Mouse (Mus musculus) induced T-regulatory cell, adult 2 months (primary cell): Measurements from ENCODE around the gene Rnf220.

Experiments
- DNase-seq: peaks from one replicate; pipeline ENCODE4 v3.0.0-alpha.2; 2012; ENCODE audit warnings: low read depth

The Rnf220 gene

GRCm38 (mm10) chr4:117379803-117380557 is 116.9 kb downstream of the Rnf220 start:
- DNase-seq: no peak

DNA sequence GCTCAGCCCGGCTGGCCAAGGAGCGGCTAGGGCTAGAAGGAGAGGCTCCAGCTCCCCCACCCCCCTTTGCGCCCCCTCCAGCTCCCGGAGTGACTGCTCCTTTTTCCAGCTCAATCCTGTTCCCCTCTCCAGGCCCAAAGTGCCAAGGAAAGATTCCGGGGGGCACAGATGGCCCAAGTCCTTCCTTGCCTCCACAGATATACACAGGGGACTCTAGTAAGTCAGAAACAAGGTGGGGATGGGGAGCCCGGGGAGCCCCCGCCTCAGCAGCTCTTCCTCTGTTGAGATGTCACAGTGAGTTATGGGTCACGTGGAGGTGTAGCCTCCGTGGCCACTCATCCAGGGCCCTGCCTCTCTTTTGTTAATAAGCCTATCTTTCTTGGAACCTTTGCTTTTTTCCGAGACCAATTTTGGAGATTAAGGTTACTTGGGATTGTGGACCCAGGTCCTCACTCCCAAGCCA is 122.7 kb downstream of the Rnf220 start:
- DNase-seq: no peak

- no peak for DNase-seq
These were observed 123.4 kb downstream of the Rnf220 start for GRCm38 (mm10) chr4:117373324-117374077.

GRCm38 (mm10) chr4:117371896-117372295 is 125.0 kb downstream of the Rnf220 start:
- no peak for DNase-seq

- no peak for DNase-seq
These were observed 126.5 kb downstream of the Rnf220 start for GRCm38 (mm10) chr4:117370354-117370753.

GRCm38 (mm10) chr4:117369571-117369970 is 127.3 kb downstream of the Rnf220 start:
- DNase-seq: no peak

DNA sequence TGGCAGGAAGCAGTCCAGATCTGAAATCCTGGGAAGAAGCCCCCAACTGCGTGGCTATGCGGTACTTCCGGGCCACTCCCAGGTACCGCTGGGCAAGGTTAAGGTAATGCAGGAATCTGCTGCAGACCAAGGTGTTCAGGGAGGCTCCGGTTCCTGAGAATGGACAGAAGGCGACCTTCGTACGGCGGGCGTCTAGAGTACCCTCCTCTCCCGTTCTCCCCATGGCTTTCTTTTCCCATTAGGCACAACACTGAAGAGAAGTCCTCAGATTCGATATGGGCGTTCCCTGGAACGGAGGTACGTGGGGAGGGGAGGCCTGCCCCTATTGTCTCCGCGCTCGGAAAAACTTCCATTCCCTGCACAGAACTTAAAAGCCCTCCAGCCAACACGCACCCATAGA is 129.5 kb downstream of the Rnf220 start:
- no peak for DNase-seq

- DNase-seq: no peak
These were observed 134.8 kb downstream of the Rnf220 start for GRCm38 (mm10) chr4:117362085-117362484.

DNA sequence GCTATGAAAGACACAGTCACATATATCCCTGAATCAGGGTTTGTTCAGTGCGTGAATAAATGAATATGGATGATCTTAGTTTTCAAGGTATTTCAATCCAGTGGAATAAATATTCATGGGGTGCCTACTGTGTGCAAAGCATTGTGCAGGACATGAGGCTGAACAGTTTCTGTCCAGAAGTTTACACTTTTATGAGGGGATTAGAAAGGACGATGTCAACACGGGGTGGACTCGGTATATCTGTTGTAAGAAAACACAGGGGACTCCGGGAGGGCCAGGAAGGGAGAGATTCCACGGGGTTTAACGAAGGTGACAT is 135.3 kb downstream of the Rnf220 start:
- no peak for DNase-seq

DNA sequence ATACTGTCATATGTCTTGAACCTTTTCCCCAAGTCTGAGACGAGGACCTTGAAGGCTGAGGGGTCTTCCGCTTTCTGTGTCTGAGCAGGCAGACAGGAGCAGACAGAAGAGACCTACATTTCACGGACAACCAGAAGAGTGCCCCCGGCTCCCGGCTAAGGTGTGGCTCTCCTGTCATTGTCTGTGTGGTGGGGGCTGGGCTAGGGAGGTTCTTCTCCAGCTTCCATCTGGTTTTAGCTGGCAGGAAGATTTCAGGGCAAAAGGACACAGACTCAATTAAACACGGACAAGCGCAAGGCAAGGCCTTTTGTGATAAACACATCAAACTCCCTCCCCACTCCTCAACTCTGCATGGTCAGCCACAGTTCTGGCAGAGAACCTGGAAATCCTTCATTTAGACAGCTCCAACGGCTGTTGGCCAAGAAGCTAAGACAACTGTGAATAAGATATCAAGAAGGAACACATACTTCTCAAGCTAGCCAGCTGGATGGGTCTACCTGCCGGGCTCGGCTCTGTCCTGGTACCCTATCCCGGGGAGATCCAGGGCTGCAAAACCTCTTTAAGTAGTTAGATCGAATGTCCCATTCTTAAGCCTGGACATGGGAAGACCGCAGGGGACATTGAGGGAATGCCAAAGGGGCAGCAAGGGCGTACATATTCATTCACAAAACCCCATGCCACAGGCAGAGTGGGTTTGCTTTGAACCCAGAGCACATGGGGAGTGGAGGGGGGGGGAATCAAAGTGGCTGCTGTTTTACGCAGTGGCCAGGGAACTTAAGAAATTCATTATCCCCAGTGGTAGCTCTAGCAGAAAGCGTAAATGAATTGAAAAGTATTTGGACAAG is 135.9 kb downstream of the Rnf220 start:
- no peak for DNase-seq

DNA sequence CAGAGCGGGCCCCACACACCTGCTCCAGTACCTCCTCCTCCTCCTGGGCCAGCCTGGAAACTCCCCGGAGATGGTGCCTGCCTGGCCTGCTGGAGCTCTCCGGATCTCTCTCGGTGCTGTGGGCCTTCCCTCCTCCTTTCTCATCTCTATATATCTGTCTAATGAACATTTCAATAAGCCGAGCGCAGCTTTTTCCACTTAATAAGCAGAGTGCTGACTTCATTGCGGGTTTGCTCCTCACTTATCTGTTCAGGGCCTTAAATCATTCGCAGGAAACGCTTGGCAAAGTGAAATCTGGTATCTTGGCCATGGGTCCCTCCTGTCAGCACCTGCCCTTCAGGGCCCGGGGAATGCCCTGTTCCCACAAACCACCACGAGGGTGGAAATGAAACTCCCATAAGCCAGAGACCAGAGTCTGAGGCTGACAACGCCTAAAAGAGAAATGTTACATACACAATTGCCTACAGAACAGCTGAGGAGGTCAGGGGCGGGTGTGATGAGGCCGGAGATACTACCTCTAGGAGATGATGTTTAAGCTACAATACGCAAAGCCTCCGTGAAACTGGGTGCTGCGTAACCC is 137.0 kb downstream of the Rnf220 start:
- DNase-seq: no peak

GRCm38 (mm10) chr4:117357917-117358316 is 138.9 kb downstream of the Rnf220 start:
- DNase-seq: peak; percentile 10

DNA sequence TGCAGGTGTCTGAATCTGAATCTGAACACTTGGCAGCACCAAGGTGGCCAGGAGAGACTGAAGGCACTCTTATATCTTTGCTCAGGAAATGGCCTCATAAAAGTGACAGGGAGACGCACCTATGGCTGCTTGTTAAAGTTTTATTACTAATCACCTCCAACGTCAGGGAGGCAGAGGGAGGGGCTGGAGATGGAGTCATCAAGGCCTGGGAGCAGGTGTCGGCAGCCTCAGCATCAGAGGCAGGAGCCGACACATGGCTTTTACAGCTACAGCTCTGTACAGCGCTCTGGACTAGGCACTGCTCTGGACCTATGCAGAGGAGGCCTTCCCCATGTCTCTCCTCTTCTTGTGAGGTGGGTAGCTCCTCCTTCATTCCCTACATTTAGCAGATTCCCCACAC is 139.7 kb downstream of the Rnf220 start:
- DNase-seq: no peak

GRCm38 (mm10) chr4:117356223-117356622 is 140.6 kb downstream of the Rnf220 start:
- no peak for DNase-seq

- no peak for DNase-seq
These were observed 142.2 kb downstream of the Rnf220 start for GRCm38 (mm10) chr4:117354651-117355050.

- no peak for DNase-seq
These were observed 143.9 kb downstream of the Rnf220 start for GRCm38 (mm10) chr4:117352957-117353356.

GRCm38 (mm10) chr4:117352071-117352470 is 144.8 kb downstream of the Rnf220 start:
- DNase-seq: no peak

DNA sequence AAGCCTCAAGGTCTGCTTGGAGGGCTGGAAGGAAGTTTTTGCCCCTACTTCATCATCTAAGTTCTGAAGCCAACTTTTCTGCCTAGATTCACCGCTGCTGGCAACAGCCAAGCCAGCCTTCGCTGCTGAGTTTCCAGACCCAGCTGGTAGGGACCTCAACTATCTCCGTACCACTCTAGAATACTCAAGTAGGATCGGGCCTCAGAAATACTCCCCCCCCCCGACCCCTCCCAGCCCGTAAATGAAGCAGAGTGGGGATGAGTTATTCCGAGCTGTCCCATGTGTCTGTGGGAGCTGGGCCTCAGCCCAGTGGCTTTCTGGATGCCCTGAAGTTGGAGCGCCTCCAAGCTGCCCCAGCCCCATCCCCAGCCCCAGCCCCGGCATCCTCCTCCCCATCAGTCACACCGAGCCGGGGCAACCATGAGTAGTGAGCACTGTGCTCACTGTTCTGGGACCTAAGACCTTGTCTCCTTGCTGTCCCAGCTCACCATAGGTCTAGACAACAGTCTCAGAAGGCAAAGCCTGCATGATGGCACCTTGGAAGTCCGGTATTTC is 146.6 kb downstream of the Rnf220 start:
- no peak for DNase-seq

DNA sequence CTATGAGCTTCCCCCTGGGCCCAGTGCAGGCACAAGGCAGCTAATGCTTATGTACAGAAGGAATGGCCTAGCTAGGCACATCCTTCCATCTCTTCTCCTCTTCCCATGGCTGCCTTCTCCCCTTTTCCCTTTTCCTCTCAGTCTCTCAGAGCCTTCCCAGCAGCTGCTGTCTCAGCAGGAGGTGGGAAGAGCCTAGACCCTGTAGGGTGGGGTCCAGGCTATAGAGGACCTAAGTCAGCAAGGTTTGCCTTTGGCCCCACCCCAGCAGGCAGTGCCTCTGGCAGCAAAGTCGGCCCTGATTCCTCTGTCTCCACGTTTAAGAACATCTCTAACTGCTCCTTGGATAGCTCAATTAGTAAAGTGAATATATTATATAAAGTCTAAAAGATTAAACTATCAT is 147.5 kb downstream of the Rnf220 start:
- DNase-seq: no peak

- DNase-seq: peak; percentile 60
These were observed 150.8 kb downstream of the Rnf220 start for GRCm38 (mm10) chr4:117346025-117346424.

DNA sequence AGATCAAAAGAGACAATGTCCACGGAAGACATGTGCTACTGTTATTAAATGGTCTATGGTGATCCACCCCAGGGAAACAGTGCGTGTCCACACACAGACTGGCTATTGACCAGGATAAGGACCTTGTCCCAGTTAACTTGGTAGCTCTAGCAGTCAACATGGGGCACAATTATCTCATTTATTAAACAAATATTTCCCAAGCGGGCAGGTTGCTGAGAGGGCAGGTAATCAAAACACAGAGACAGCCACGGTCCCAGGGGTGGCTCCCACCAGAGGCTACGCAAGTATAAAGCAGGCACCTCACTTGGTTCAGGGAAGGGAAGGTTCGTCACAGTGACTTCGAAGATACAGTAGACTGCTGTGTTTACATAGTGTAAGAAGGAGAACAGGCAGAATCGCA is 153.5 kb downstream of the Rnf220 start:
- DNase-seq: no peak

DNA sequence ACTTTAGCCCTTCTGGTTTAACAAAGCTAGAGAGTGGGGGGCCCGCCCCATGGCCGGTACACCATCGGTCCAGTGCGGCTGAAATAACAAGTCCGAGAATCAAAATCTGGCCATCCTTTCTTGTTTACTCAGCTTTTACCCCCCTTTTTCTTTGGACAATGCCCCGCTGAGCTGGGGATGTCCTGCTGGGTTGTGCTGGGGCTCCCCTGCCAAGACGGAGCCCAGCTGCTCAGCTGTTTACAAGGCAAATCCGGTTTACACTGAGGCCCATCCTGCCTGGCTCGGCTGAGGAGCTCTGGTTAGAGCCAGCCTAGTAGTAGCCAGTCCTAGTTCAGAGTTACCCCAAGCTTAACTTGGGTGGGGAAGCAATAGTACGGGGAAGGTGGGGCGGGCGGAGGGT is 154.1 kb downstream of the Rnf220 start:
- no peak for DNase-seq
